ENCODE assay signal across 32 mouse cellular contexts in the genomic region with DNA sequence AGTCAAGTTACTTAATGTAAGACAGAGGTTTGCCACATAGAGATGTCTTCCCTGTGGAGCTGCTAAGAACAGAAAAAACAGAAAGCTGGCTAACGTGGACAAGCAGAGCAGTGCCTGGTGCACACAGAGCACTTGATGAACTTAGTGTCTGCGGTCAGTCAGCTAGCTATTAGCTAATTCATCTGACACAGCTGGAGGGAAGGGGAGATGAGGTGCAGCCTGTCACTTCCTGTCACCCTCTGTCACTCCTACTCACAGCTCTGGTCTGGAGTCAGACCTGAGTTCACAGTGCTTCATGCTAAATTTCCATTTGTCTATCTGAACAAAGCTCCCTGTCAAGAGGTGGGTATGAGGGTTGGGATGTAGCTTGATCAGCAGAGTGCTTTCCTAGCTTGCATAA. TPM values are rescaled to one million over a fixed set of nuclear protein-coding genes. Genes with fewer than 3 reads are reported as not detected.
A peak's percentile ranks its signal among the peaks of the same experiment; 100 is the strongest.
DNase-seq lines count a peak whose midpoint lies in the region; ATAC-seq lines count a peak whose summit lies in the region.
"Had no signal": no experiment of that assay in that cellular context is flagged by ENCODE, and none has a peak within 500 bp of the region (broad histone marks: within the 10 kb centered on the region; RNA-seq: fewer than 3 reads in every experiment).

No protein-coding gene starts in this region.

- H3K9ac ChIP-seq in hindbrain, embryonic 11.5 days (ENCODE audit: low read depth, low read length), result no peak overlapping the region
- H3K9ac ChIP-seq: embryonic facial prominence, embryonic 12.5 days; forebrain, embryonic 15.5 days; heart, embryonic 15.5 days; hindbrain, embryonic 12.5 days; limb, embryonic 15.5 days; liver, embryonic 13.5 days; lung, embryonic 14.5 days; midbrain, embryonic 13.5 days; neural tube, embryonic 13.5 days; stomach, embryonic 15.5 days had no signal

- peak; percentile 17 for DNase-seq in thymus, postnatal 0 days (ENCODE audit: low spot score)
- no peak for DNase-seq in thymus, adult 18-20 months
- DNase-seq in induced T-regulatory cell, adult 2 months (ENCODE audit: low read depth), result peak; percentile 44
- peak; percentile 53 for DNase-seq in splenic B cell, adult 2 months (ENCODE audit: low read depth, low spot score)
- no peak for DNase-seq in hindbrain, embryonic 11.5 days (ENCODE audit: low spot score)
- no peak for DNase-seq in kidney, postnatal 4 days
- DNase-seq in kidney, adult 8-10 months, result no peak
- DNase-seq: adrenal gland, postnatal 10 days; cerebellum, adult 11 months; cerebellum, adult 9-10 months; embryo, embryonic 11 days; gastrocnemius, adult 2 months; kidney, postnatal 36 days; layer of hippocampus, postnatal 36 days; left cerebral cortex, postnatal 4 days; liver, embryonic 13.5 days; lung, embryonic 14.5 days; right cerebral cortex, postnatal 14 days had no signal

- no peaks in the 10 kb centered on the region for H3K9me3 ChIP-seq in hindbrain, embryonic 11.5 days (ENCODE audit: control insufficient read depth, low read length)
- H3K9me3 ChIP-seq: embryonic facial prominence, embryonic 12.5 days; forebrain, embryonic 15.5 days; heart, embryonic 10.5 days; heart, embryonic 15.5 days; hindbrain, embryonic 12.5 days; limb, embryonic 15.5 days; liver, embryonic 13.5 days; midbrain, embryonic 13.5 days; neural tube, embryonic 13.5 days; stomach, embryonic 15.5 days had no signal

- H3K36me3 ChIP-seq in splenic B cell, adult 2 months (ENCODE audit: control insufficient read depth, insufficient read depth, low read length, poor library complexity, severe bottlenecking), result no peaks in the 10 kb centered on the region
- no peaks in the 10 kb centered on the region for H3K36me3 ChIP-seq in hindbrain, embryonic 11.5 days (ENCODE audit: control insufficient read depth, insufficient read depth, low read length)
- H3K36me3 ChIP-seq: embryonic facial prominence, embryonic 12.5 days; forebrain, embryonic 15.5 days; heart, embryonic 10.5 days; heart, embryonic 15.5 days; hindbrain, embryonic 12.5 days; limb, embryonic 15.5 days; liver, embryonic 13.5 days; midbrain, embryonic 13.5 days; neural tube, embryonic 13.5 days; stomach, embryonic 15.5 days had no signal

- H3K4me3 ChIP-seq in hindbrain, embryonic 11.5 days (ENCODE audit: low read depth, low read length), result no peak overlapping the region
- H3K4me3 ChIP-seq: embryonic facial prominence, embryonic 12.5 days; forebrain, embryonic 15.5 days; gastrocnemius, adult 2 months; heart, embryonic 10.5 days; heart, embryonic 15.5 days; hindbrain, embryonic 12.5 days; limb, embryonic 15.5 days; liver, embryonic 13.5 days; midbrain, embryonic 13.5 days; neural tube, embryonic 13.5 days; stomach, embryonic 15.5 days had no signal

- H3K4me2 ChIP-seq in hindbrain, embryonic 11.5 days (replicated peaks; ENCODE audit: low read depth, low read length), result no peak overlapping the region
- H3K4me2 ChIP-seq: embryonic facial prominence, embryonic 12.5 days; forebrain, embryonic 15.5 days; heart, embryonic 15.5 days; hindbrain, embryonic 12.5 days; limb, embryonic 15.5 days; liver, embryonic 13.5 days; lung, embryonic 14.5 days; midbrain, embryonic 13.5 days; neural tube, embryonic 13.5 days; stomach, embryonic 15.5 days had no signal

- ATAC-seq in CD4-positive, CD25-positive, alpha-beta regulatory T cell, adult 4 months, result peak; percentile 74
- ATAC-seq in hindbrain, embryonic 11.5 days (ENCODE audit: low FRiP score), result no peak
- ATAC-seq: forebrain, embryonic 15.5 days; hindbrain, postnatal 0 days; intestine, postnatal 0 days; midbrain, embryonic 13.5 days had no signal

- WGBS in hindbrain, embryonic 11.5 days, result 58% methylated on average over 2 of the region's 2 CpGs

- no peaks in the 10 kb centered on the region for H3K4me1 ChIP-seq in hindbrain, embryonic 11.5 days (replicated peaks; ENCODE audit: control insufficient read depth, insufficient read depth, low read length)

- H3K27ac ChIP-seq in hindbrain, embryonic 11.5 days (ENCODE audit: low read depth, low read length), result no peak overlapping the region
- H3K27ac ChIP-seq: embryonic facial prominence, embryonic 12.5 days; forebrain, embryonic 15.5 days; gastrocnemius, adult 2 months; heart, embryonic 10.5 days; heart, embryonic 15.5 days; hindbrain, postnatal 0 days; limb, embryonic 15.5 days; liver, embryonic 13.5 days; midbrain, embryonic 13.5 days; stomach, embryonic 15.5 days had no signal

- H3K27me3 ChIP-seq in splenic B cell, adult 2 months (ENCODE audit: control insufficient read depth, insufficient read depth, low read length, poor library complexity, severe bottlenecking), result no peaks in the 10 kb centered on the region
- H3K27me3 ChIP-seq in hindbrain, embryonic 11.5 days (ENCODE audit: control insufficient read depth, insufficient read depth, low read length), result no peaks in the 10 kb centered on the region
- H3K27me3 ChIP-seq: forebrain, embryonic 15.5 days; hindbrain, embryonic 12.5 days; limb, embryonic 15.5 days; neural tube, embryonic 13.5 days; stomach, embryonic 15.5 days had no signal

RNA-seq across cellular contexts. Expression of gene Olfr521, which starts 30.8 kb away (rescaled TPM):
- not detected in 2 replicates for polyA plus RNA-seq in thymus, postnatal 0 days (2015; fragmentation: Nextera tagmentation; extraction: Ambion mirVana)
- not detected for polyA plus RNA-seq in CD4-positive, CD25-positive, alpha-beta regulatory T cell, adult 4 months (2017; shearing (Covaris generic))
- polyA plus RNA-seq in hindbrain, embryonic 11.5 days (2014; fragmentation: Nextera tagmentation; extraction: Ambion mirVana), result not detected in 2 replicates
- polyA plus RNA-seq: embryonic facial prominence, embryonic 12.5 days; forebrain, embryonic 15.5 days; heart, embryonic 10.5 days; heart, embryonic 15.5 days; hindbrain, embryonic 12.5 days; hindbrain, postnatal 0 days; intestine, postnatal 0 days; kidney, embryonic 16.5 days; limb, embryonic 15.5 days; liver, embryonic 13.5 days; lung, embryonic 14.5 days; midbrain, embryonic 13.5 days; neural tube, embryonic 13.5 days; small intestine, adult 2 months; stomach, embryonic 15.5 days had no signal

RNA-seq across cellular contexts. Expression of gene Neu3, which starts 34.1 kb away (rescaled TPM):
- 15.1 and 15.3 TPM in 2 replicates for polyA plus RNA-seq in thymus, postnatal 0 days (2015; fragmentation: Nextera tagmentation; extraction: Ambion mirVana)
- polyA plus RNA-seq in CD4-positive, CD25-positive, alpha-beta regulatory T cell, adult 4 months (2017; shearing (Covaris generic)), result 10 to 100 TPM; 27.5 to 34.8 TPM
- 1.8 and 2.1 TPM in 2 replicates for polyA plus RNA-seq in hindbrain, embryonic 11.5 days (2014; fragmentation: Nextera tagmentation; extraction: Ambion mirVana)

Comparison
In these comparisons a context has a peak if more than half of its experiments do, and no peak if none do; other contexts are left out.
1. DNase-seq: peak in thymus, postnatal 0 days (single experiment), induced T-regulatory cell, adult 2 months (single experiment) and splenic B cell, adult 2 months (single experiment); none in thymus, adult 18-20 months (0 of 2), hindbrain, embryonic 11.5 days (single experiment), kidney, postnatal 4 days (0 of 2) and kidney, adult 8-10 months (0 of 2).